Mouse (Mus musculus): ENCODE measurements at regions not wholly inside any gene's neighbourhood (a gene's known extent, or its start where the extent isn't known, plus 50 kb on each side); places are given as distances from the start of the nearest gene placed in this dataset.
A peak's percentile ranks its signal among the peaks of the same experiment; 100 is the strongest.

- Histone ChIP-seq H3K4me3 (ENCODE audit: insufficient read depth, low read depth, low read length) (no peak overlapping the region), H3K4me1 (ENCODE audit: control insufficient read depth, insufficient read depth, insufficient read length, low read length) (no peaks in the 10 kb centered on the region), H3K27ac (replicated peaks; ENCODE audit: low read depth, low read length) (no peak overlapping the region)
Observed at GRCm38 (mm10) chr9:87784872-87785271, 53.8 kb upstream of the Tbx18 start.

GRCm38 (mm10) chr9:87811746-87812145 is 80.7 kb upstream of the Tbx18 start:
- no peak overlapping the region for H3K27ac ChIP-seq (replicated peaks; ENCODE audit: low read depth, low read length)
- no peak overlapping the region for H3K4me3 ChIP-seq (ENCODE audit: insufficient read depth, low read depth, low read length)
- H3K4me1 ChIP-seq (ENCODE audit: control insufficient read depth, insufficient read depth, insufficient read length, low read length) = no peaks in the 10 kb centered on the region

DNA sequence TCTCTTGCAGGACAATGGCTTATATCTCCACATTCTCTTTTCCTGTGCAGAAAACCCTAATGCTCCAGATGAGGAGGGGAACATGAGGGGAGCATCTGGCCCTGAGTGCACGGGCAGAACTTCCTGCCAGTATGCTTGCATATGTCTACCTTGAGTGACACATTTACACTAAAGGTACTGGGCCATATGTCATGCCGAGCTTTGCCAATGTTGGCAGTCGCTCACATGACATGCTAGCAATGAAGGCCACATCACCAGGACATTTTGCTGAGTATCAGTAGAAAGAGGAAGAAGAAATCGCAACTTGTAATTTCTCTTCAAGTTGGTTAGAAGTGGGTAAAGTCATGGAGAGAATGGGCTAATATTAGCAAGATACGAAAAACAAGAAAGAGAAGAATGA is 91.2 kb upstream of the Tbx18 start:
- no peaks in the 10 kb centered on the region for H3K4me1 ChIP-seq (ENCODE audit: control insufficient read depth, insufficient read depth, insufficient read length, low read length)
- H3K27ac ChIP-seq (replicated peaks; ENCODE audit: low read depth, low read length) = no peak overlapping the region
- H3K4me3 ChIP-seq (ENCODE audit: insufficient read depth, low read depth, low read length) = no peak overlapping the region

DNA sequence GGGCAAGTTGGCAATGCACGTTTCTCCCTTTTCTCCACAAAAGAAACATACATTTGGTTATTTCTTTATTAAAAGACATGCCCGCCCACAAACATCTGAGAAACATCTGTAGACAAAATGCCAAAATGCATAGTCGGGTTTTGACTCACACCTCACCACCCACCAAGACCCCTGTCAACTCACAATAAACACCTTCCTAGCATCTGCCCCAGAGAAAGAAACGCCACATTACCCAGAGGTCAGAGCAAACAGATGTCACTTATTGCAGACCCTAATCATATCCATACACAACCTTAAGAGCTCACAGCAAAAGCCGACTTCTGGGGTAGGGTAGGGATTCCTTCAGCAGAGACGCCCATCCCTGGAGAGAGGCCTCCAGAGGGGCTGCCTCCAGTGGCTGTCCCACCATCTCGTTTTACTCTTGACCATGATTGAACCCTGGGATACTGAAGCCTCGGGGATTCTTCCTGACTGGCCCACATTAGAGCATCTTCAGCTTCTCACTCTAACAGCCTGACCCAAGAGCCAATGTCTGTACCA is 93.7 kb upstream of the Tbx18 start:
- Histone ChIP-seq H3K4me3 (ENCODE audit: insufficient read depth, low read depth, low read length) (no peak overlapping the region), H3K4me1 (ENCODE audit: control insufficient read depth, insufficient read depth, insufficient read length, low read length) (no peaks in the 10 kb centered on the region), H3K27ac (replicated peaks; ENCODE audit: low read depth, low read length) (no peak overlapping the region)

GRCm38 (mm10) chr9:87843898-87844297 is 112.8 kb upstream of the Tbx18 start:
- Histone ChIP-seq H3K4me3 (ENCODE audit: insufficient read depth, low read depth, low read length) (no peak overlapping the region), H3K27ac (replicated peaks; ENCODE audit: low read depth, low read length) (peak overlapping the region; percentile 26), H3K4me1 (ENCODE audit: control insufficient read depth, insufficient read depth, insufficient read length, low read length) (no peaks in the 10 kb centered on the region)

DNA sequence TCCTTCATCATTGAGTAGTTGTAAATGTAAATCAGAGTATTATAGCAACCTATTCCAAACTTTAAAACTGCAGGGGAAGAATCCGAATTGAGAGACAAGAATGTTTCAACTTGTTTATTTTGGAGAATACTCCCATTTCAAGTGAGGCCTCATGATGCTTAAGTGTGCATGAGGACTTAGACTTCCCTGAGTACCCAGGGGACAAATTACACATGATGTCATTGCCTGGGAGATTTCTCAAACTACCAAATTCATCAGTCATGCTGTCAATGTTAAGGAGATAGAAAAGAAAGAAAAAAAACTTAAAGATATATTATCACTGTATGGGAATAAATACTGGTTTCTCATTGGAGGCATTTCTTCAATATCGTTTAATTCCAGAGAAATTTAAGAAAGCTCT is 113.4 kb upstream of the Tbx18 start:
- no peak overlapping the region for H3K27ac ChIP-seq (replicated peaks; ENCODE audit: low read depth, low read length)
- H3K4me1 ChIP-seq (ENCODE audit: control insufficient read depth, insufficient read depth, insufficient read length, low read length) = no peaks in the 10 kb centered on the region
- no peak overlapping the region for H3K4me3 ChIP-seq (ENCODE audit: insufficient read depth, low read depth, low read length)

DNA sequence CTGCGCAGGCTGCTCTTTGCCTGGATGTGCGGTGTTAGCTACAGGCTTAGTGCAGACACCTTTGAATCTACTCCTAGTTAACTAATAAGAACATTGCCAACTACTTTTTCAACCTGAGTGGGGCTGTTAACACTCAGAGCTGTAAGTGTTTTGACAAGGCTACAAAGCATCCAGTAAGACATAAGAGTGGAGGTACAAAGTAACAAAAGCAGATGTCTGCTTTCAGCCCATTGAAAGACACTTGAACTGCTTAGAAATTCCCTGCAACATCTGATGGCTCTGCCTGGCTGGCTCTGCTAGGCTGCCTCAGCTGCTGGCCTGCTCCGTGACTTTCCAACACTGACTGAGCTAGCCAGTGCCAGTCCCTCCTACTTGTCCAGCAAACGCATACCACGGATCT is 117.8 kb upstream of the Tbx18 start:
- no peak overlapping the region for H3K4me3 ChIP-seq (ENCODE audit: insufficient read depth, low read depth, low read length)
- H3K4me1 ChIP-seq (ENCODE audit: control insufficient read depth, insufficient read depth, insufficient read length, low read length) = no peaks in the 10 kb centered on the region
- no peak overlapping the region for H3K27ac ChIP-seq (replicated peaks; ENCODE audit: low read depth, low read length)

DNA sequence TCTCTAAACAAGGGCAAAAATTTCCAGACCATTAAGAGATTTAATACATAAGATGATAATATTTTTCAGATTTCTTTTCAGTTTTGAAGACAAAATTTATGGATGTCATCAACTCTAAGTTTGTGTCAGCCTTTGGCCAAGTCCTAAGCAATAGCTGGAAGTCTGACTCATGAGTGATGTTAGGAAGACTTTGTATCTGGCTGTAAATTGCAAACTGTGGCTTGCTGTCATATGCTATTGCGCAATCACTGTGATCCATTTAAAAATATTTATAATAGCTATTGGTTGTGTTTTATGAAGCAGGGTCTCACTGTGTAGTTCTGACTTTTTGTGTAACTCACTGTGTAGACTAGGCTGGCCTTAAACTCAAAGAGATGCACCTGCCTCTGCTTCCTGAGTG is 119.1 kb upstream of the Tbx18 start:
- H3K4me3 ChIP-seq (ENCODE audit: insufficient read depth, low read depth, low read length) = no peak overlapping the region
- H3K27ac ChIP-seq (replicated peaks; ENCODE audit: low read depth, low read length) = no peak overlapping the region
- H3K4me1 ChIP-seq (ENCODE audit: control insufficient read depth, insufficient read depth, insufficient read length, low read length) = no peaks in the 10 kb centered on the region

GRCm38 (mm10) chr9:87861588-87861987 is 130.5 kb upstream of the Tbx18 start:
- no peaks in the 10 kb centered on the region for H3K4me1 ChIP-seq (ENCODE audit: control insufficient read depth, insufficient read depth, insufficient read length, low read length)
- H3K27ac ChIP-seq (replicated peaks; ENCODE audit: low read depth, low read length) = no peak overlapping the region
- H3K4me3 ChIP-seq (ENCODE audit: insufficient read depth, low read depth, low read length) = no peak overlapping the region

DNA sequence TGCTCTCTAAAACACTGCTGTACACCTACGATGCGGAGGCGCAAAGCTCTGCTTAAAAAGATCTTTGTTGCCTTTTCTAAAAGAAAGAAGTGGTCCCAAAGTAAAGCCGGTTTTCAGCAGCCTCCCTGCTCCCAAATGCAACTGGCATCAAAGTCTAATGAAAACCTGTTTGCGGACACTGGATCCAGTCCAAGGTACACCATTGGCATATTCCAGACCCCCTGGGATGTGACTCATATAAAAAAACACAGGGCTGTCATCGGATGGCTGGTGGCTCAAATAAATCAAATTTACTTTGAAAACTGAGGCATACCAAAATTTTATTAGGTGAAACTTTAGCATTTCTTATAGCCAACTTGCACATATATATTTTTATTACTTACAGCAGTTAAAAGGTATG is 134.2 kb upstream of the Tbx18 start:
- H3K4me1 ChIP-seq (ENCODE audit: control insufficient read depth, insufficient read depth, insufficient read length, low read length) = no peaks in the 10 kb centered on the region
- no peak overlapping the region for H3K27ac ChIP-seq (replicated peaks; ENCODE audit: low read depth, low read length)
- no peak overlapping the region for H3K4me3 ChIP-seq (ENCODE audit: insufficient read depth, low read depth, low read length)

- Histone ChIP-seq H3K4me1 (ENCODE audit: control insufficient read depth, insufficient read depth, insufficient read length, low read length) (no peaks in the 10 kb centered on the region), H3K4me3 (ENCODE audit: insufficient read depth, low read depth, low read length) (no peak overlapping the region), H3K27ac (replicated peaks; ENCODE audit: low read depth, low read length) (no peak overlapping the region)
Observed at GRCm38 (mm10) chr9:87872384-87872905, 141.4 kb upstream of the Tbx18 start.

GRCm38 (mm10) chr9:87882587-87882986 is 151.5 kb upstream of the Tbx18 start:
- Histone ChIP-seq H3K4me3 (ENCODE audit: insufficient read depth, low read depth, low read length) (no peak overlapping the region), H3K27ac (replicated peaks; ENCODE audit: low read depth, low read length) (no peak overlapping the region)

DNA sequence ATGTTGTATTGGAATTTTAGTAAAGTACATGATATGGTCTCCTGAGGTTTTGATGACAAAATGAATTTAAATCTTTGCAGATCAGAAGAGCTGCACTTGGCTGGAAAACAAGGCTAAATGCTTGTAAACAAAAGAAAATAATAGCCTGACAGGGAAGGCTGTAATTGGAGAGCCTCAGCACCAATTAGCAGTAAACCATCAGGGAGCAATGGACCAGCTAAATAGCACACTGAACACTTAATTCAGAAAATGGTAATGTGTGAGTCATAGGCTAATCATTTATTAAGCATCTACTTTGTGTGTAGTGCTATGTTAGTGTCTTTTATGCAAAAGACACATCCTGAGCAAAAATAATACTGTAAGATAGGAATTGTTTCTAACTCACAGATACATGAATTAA is 152.0 kb upstream of the Tbx18 start:
- H3K27ac ChIP-seq (replicated peaks; ENCODE audit: low read depth, low read length) = no peak overlapping the region
- no peaks in the 10 kb centered on the region for H3K4me1 ChIP-seq (ENCODE audit: control insufficient read depth, insufficient read depth, insufficient read length, low read length)
- no peak overlapping the region for H3K4me3 ChIP-seq (ENCODE audit: insufficient read depth, low read depth, low read length)

More at GRCm38 (mm10) chr9:87882587-87882986, 151.5 kb upstream of the Tbx18 start:
- no peaks in the 10 kb centered on the region for H3K4me1 ChIP-seq (ENCODE audit: control insufficient read depth, insufficient read depth, insufficient read length, low read length)

- Histone ChIP-seq H3K27ac (replicated peaks; ENCODE audit: low read depth, low read length) (no peak overlapping the region), H3K4me1 (ENCODE audit: control insufficient read depth, insufficient read depth, insufficient read length, low read length) (no peaks in the 10 kb centered on the region), H3K4me3 (ENCODE audit: insufficient read depth, low read depth, low read length) (no peak overlapping the region)
Observed at GRCm38 (mm10) chr9:87894051-87894450, 163.0 kb upstream of the Tbx18 start.

GRCm38 (mm10) chr9:87894596-87894995 is 163.5 kb upstream of the Tbx18 start:
- H3K4me3 ChIP-seq (ENCODE audit: insufficient read depth, low read depth, low read length) = no peak overlapping the region
- no peak overlapping the region for H3K27ac ChIP-seq (replicated peaks; ENCODE audit: low read depth, low read length)
- no peaks in the 10 kb centered on the region for H3K4me1 ChIP-seq (ENCODE audit: control insufficient read depth, insufficient read depth, insufficient read length, low read length)

GRCm38 (mm10) chr9:87895526-87895925 is 164.5 kb upstream of the Tbx18 start:
- Histone ChIP-seq H3K27ac (replicated peaks; ENCODE audit: low read depth, low read length) (no peak overlapping the region), H3K4me3 (ENCODE audit: insufficient read depth, low read depth, low read length) (no peak overlapping the region), H3K4me1 (ENCODE audit: control insufficient read depth, insufficient read depth, insufficient read length, low read length) (no peaks in the 10 kb centered on the region)

Data from brown adipose tissue, adult 24 weeks (tissue).